Mouse (Mus musculus) spleen, adult 2 months (tissue): ENCODE measurements around the gene Patl1.

Experiments
- CTCF ChIP-seq: fragments of 200-500 bp; IDR thresholded peaks from 2 replicates; pipeline ENCODE4 v1.5.1; 2011; ENCODE audit warnings: mild to moderate bottlenecking, inconsistent platforms; ENCODE audit not compliant: insufficient read depth, insufficient read length, insufficient replicate concordance; ENCODE audit errors: extremely low read depth
- POLR2A ChIP-seq: fragments of 200-500 bp; IDR thresholded peaks from 2 replicates; pipeline ENCODE4 v1.6.1; 2011; ENCODE audit warnings: low read depth, low read length, inconsistent platforms

DNA sequence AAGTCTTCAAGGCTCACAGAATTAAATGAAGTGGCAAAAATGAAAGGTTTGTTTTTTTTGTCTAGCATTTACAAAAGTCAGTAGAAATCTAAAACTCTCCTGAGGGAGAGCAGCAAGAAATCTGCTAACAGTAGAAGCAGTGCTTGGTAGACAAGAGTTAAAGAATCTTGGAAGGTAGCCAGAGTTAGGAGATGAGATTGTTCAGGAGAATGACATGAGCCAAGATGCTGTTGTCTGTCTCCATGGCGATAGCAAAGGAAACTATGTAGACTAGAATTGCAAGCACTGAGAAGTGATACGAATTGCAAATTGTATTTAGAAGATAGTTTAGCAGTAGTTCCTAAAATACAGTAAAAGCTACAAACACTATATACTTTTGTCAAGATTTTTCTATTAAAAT, 3.6 kb downstream of the Patl1 start:
- TF ChIP-seq CTCF (no peak), POLR2A (no peak)
